Mouse (Mus musculus): ENCODE measurements around the gene Zmynd11. TPM values are rescaled to one million over a fixed set of nuclear protein-coding genes. Genes with fewer than 3 reads are reported as not detected.

The Zmynd11 gene
- polyA plus RNA-seq, 1 experiment from 2014 or later = 115 TPM

- 83% methylated on average over 1 of the region's 1 CpGs for WGBS (ENCODE audit: insufficient replicate concordance)
Measured at GRCm38 (mm10) chr13:9663593-9663992, 101.5 kb downstream of the Zmynd11 start.

GRCm38 (mm10) chr13:9660711-9661110 lies 104.4 kb downstream of the Zmynd11 start:
- H3K9ac ChIP-seq (ENCODE audit: low read depth, low read length) = no peak overlapping the region
- H3K4me2 ChIP-seq = no peak overlapping the region
- 46% methylated on average over 1 of the region's 1 CpGs for WGBS (ENCODE audit: insufficient replicate concordance)
- H3K4me3 ChIP-seq (ENCODE audit: low read depth, low read length) = no peak overlapping the region
- H3K36me3 ChIP-seq (ENCODE audit: control insufficient read depth, insufficient read depth, low read length) = no peaks in the 10 kb centered on the region
- no peak overlapping the region for H3K27ac ChIP-seq (ENCODE audit: low read depth, low read length)
- no peaks in the 10 kb centered on the region for H3K27me3 ChIP-seq (ENCODE audit: control insufficient read depth, insufficient read depth, low read length)
- no peak for ATAC-seq (replicated peaks; ENCODE audit: insufficient number of reproducible peaks, low FRiP score, low TSS enrichment)
- H3K4me1 ChIP-seq (ENCODE audit: control insufficient read depth, insufficient read depth, low read length) = no peaks in the 10 kb centered on the region
- no peaks in the 10 kb centered on the region for H3K9me3 ChIP-seq (replicated peaks; ENCODE audit: control insufficient read depth, low read length)

More at GRCm38 (mm10) chr13:9663593-9663992, 101.5 kb downstream of the Zmynd11 start:
- Histone ChIP-seq H3K27ac (ENCODE audit: low read depth, low read length) (no peak overlapping the region), H3K27me3 (ENCODE audit: control insufficient read depth, insufficient read depth, low read length) (no peaks in the 10 kb centered on the region), H3K4me1 (ENCODE audit: control insufficient read depth, insufficient read depth, low read length) (no peaks in the 10 kb centered on the region), H3K36me3 (ENCODE audit: control insufficient read depth, insufficient read depth, low read length) (no peaks in the 10 kb centered on the region), H3K9me3 (replicated peaks; ENCODE audit: control insufficient read depth, low read length) (no peaks in the 10 kb centered on the region), H3K9ac (ENCODE audit: low read depth, low read length) (no peak overlapping the region), H3K4me2 (no peak overlapping the region), H3K4me3 (ENCODE audit: low read depth, low read length) (no peak overlapping the region)
- ATAC-seq (replicated peaks; ENCODE audit: insufficient number of reproducible peaks, low FRiP score, low TSS enrichment) = no peak

GRCm38 (mm10) chr13:9656613-9657012 lies 108.5 kb downstream of the Zmynd11 start:
- Histone ChIP-seq H3K4me3 (ENCODE audit: low read depth, low read length) (no peak overlapping the region), H3K27me3 (ENCODE audit: control insufficient read depth, insufficient read depth, low read length) (no peaks in the 10 kb centered on the region), H3K9me3 (replicated peaks; ENCODE audit: control insufficient read depth, low read length) (no peaks in the 10 kb centered on the region), H3K36me3 (ENCODE audit: control insufficient read depth, insufficient read depth, low read length) (no peaks in the 10 kb centered on the region), H3K27ac (ENCODE audit: low read depth, low read length) (no peak overlapping the region), H3K4me1 (ENCODE audit: control insufficient read depth, insufficient read depth, low read length) (no peaks in the 10 kb centered on the region), H3K9ac (ENCODE audit: low read depth, low read length) (no peak overlapping the region), H3K4me2 (no peak overlapping the region)
- 91% methylated on average over 6 of the region's 6 CpGs for WGBS (ENCODE audit: insufficient replicate concordance)
- ATAC-seq (replicated peaks; ENCODE audit: insufficient number of reproducible peaks, low FRiP score, low TSS enrichment) = no peak

- WGBS (ENCODE audit: insufficient replicate concordance) = 71% methylated on average over 3 of the region's 3 CpGs
- no peak overlapping the region for H3K4me2 ChIP-seq
- ATAC-seq (replicated peaks; ENCODE audit: insufficient number of reproducible peaks, low FRiP score, low TSS enrichment) = no peak
- H3K4me1 ChIP-seq (ENCODE audit: control insufficient read depth, insufficient read depth, low read length) = no peaks in the 10 kb centered on the region
- no peaks in the 10 kb centered on the region for H3K9me3 ChIP-seq (replicated peaks; ENCODE audit: control insufficient read depth, low read length)
- no peak overlapping the region for H3K4me3 ChIP-seq (ENCODE audit: low read depth, low read length)
- H3K9ac ChIP-seq (ENCODE audit: low read depth, low read length) = no peak overlapping the region
- H3K27me3 ChIP-seq (ENCODE audit: control insufficient read depth, insufficient read depth, low read length) = no peaks in the 10 kb centered on the region
- H3K36me3 ChIP-seq (ENCODE audit: control insufficient read depth, insufficient read depth, low read length) = no peaks in the 10 kb centered on the region
- H3K27ac ChIP-seq (ENCODE audit: low read depth, low read length) = no peak overlapping the region
Measured at GRCm38 (mm10) chr13:9653018-9653417, 112.1 kb downstream of the Zmynd11 start.

- no peak overlapping the region for H3K27ac ChIP-seq (ENCODE audit: low read depth, low read length)
- H3K36me3 ChIP-seq (ENCODE audit: control insufficient read depth, insufficient read depth, low read length) = no peaks in the 10 kb centered on the region
- H3K9ac ChIP-seq (ENCODE audit: low read depth, low read length) = no peak overlapping the region
- H3K9me3 ChIP-seq (replicated peaks; ENCODE audit: control insufficient read depth, low read length) = no peaks in the 10 kb centered on the region
- H3K4me3 ChIP-seq (ENCODE audit: low read depth, low read length) = no peak overlapping the region
- no peak overlapping the region for H3K4me2 ChIP-seq
- no peaks in the 10 kb centered on the region for H3K27me3 ChIP-seq (ENCODE audit: control insufficient read depth, insufficient read depth, low read length)
- ATAC-seq (replicated peaks; ENCODE audit: insufficient number of reproducible peaks, low FRiP score, low TSS enrichment) = no peak
- peaks cover 3% of the 10 kb centered on the region; the same call in 1 of the 2 replicates for H3K4me1 ChIP-seq (ENCODE audit: control insufficient read depth, insufficient read depth, low read length)
Measured at GRCm38 (mm10) chr13:9650580-9650979, 114.5 kb downstream of the Zmynd11 start.

GRCm38 (mm10) chr13:9649894-9650293 lies 115.2 kb downstream of the Zmynd11 start:
- Histone ChIP-seq H3K9ac (ENCODE audit: low read depth, low read length) (no peak overlapping the region), H3K27ac (ENCODE audit: low read depth, low read length) (no peak overlapping the region), H3K27me3 (ENCODE audit: control insufficient read depth, insufficient read depth, low read length) (no peaks in the 10 kb centered on the region), H3K4me1 (ENCODE audit: control insufficient read depth, insufficient read depth, low read length) (peaks cover 3% of the 10 kb centered on the region; the same call in 1 of the 2 replicates), H3K9me3 (replicated peaks; ENCODE audit: control insufficient read depth, low read length) (no peaks in the 10 kb centered on the region), H3K4me2 (no peak overlapping the region), H3K4me3 (ENCODE audit: low read depth, low read length) (no peak overlapping the region), H3K36me3 (ENCODE audit: control insufficient read depth, insufficient read depth, low read length) (no peaks in the 10 kb centered on the region)
- no peak for ATAC-seq (replicated peaks; ENCODE audit: insufficient number of reproducible peaks, low FRiP score, low TSS enrichment)
- 84% methylated on average over 1 of the region's 1 CpGs for WGBS (ENCODE audit: insufficient replicate concordance)

- Histone ChIP-seq H3K9ac (ENCODE audit: low read depth, low read length) (no peak overlapping the region), H3K4me2 (no peak overlapping the region), H3K27me3 (ENCODE audit: control insufficient read depth, insufficient read depth, low read length) (no peaks in the 10 kb centered on the region), H3K27ac (ENCODE audit: low read depth, low read length) (no peak overlapping the region), H3K4me3 (ENCODE audit: low read depth, low read length) (no peak overlapping the region), H3K4me1 (ENCODE audit: control insufficient read depth, insufficient read depth, low read length) (peaks cover 3% of the 10 kb centered on the region; the same call in 1 of the 2 replicates), H3K9me3 (replicated peaks; ENCODE audit: control insufficient read depth, low read length) (no peaks in the 10 kb centered on the region), H3K36me3 (ENCODE audit: control insufficient read depth, insufficient read depth, low read length) (no peaks in the 10 kb centered on the region)
- no peak for ATAC-seq (replicated peaks; ENCODE audit: insufficient number of reproducible peaks, low FRiP score, low TSS enrichment)
- WGBS (ENCODE audit: insufficient replicate concordance) = 88% methylated on average over 13 of the region's 13 CpGs
Measured at GRCm38 (mm10) chr13:9648716-9649115, 116.4 kb downstream of the Zmynd11 start.

GRCm38 (mm10) chr13:9637949-9638348 lies 127.2 kb downstream of the Zmynd11 start:
- Histone ChIP-seq H3K36me3 (ENCODE audit: control insufficient read depth, insufficient read depth, low read length) (no peaks in the 10 kb centered on the region), H3K4me3 (ENCODE audit: low read depth, low read length) (no peak overlapping the region), H3K27me3 (ENCODE audit: control insufficient read depth, insufficient read depth, low read length) (no peaks in the 10 kb centered on the region), H3K4me2 (no peak overlapping the region), H3K4me1 (ENCODE audit: control insufficient read depth, insufficient read depth, low read length) (peaks cover 9% of the 10 kb centered on the region), H3K27ac (ENCODE audit: low read depth, low read length) (no peak overlapping the region), H3K9ac (ENCODE audit: low read depth, low read length) (no peak overlapping the region), H3K9me3 (replicated peaks; ENCODE audit: control insufficient read depth, low read length) (no peaks in the 10 kb centered on the region)
- ATAC-seq (replicated peaks; ENCODE audit: insufficient number of reproducible peaks, low FRiP score, low TSS enrichment) = no peak
- 32% methylated on average over 3 of the region's 3 CpGs for WGBS (ENCODE audit: insufficient replicate concordance)

GRCm38 (mm10) chr13:9636505-9636904 lies 128.6 kb downstream of the Zmynd11 start:
- Histone ChIP-seq H3K4me2 (no peak overlapping the region), H3K27ac (ENCODE audit: low read depth, low read length) (no peak overlapping the region), H3K9ac (ENCODE audit: low read depth, low read length) (no peak overlapping the region), H3K9me3 (replicated peaks; ENCODE audit: control insufficient read depth, low read length) (no peaks in the 10 kb centered on the region), H3K4me3 (ENCODE audit: low read depth, low read length) (no peak overlapping the region), H3K4me1 (ENCODE audit: control insufficient read depth, insufficient read depth, low read length) (peaks cover 9% of the 10 kb centered on the region), H3K36me3 (ENCODE audit: control insufficient read depth, insufficient read depth, low read length) (no peaks in the 10 kb centered on the region), H3K27me3 (ENCODE audit: control insufficient read depth, insufficient read depth, low read length) (no peaks in the 10 kb centered on the region)
- no peak for ATAC-seq (replicated peaks; ENCODE audit: insufficient number of reproducible peaks, low FRiP score, low TSS enrichment)
- 54% methylated on average over 4 of the region's 4 CpGs for WGBS (ENCODE audit: insufficient replicate concordance)
